Comparison of ENCODE assay signal across 8 mouse cellular contexts in the genomic region with DNA sequence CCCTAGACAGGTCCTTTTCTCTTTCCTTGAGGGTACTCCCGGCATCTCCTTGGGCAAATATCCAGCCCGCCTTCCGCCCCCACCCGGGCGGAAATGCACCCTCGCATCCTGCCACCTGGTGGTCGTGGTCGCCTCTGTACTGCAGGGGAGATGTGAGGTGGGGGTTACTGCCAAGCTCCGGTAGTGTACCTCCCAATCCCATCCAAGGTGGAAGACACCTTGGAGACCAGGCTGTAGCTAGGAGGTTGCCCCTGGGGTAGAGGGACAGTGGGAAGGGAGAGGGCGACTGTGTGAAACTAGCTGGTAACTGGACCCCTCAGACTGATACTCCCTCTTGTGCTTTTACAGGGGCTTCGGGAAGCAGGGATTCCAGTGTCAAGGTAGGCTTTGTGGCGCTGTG. TPM values are rescaled to one million over a fixed set of nuclear protein-coding genes. Genes with fewer than 3 reads are reported as not detected.
DNase-seq lines count a peak whose midpoint lies in the region; ATAC-seq and TF ChIP-seq lines count a peak whose summit lies in the region.

No protein-coding gene starts in this region.

- 14% methylated on average over 12 of the region's 12 CpGs for WGBS in embryonic facial prominence, embryonic 15.5 days
- 12% methylated on average over 12 of the region's 12 CpGs for WGBS in intestine, embryonic 14.5 days
- WGBS in macrophage (ENCODE audit: missing documents): 47% methylated on average over 12 of the region's 12 CpGs
- WGBS in spleen, adult 2 months: 17% methylated on average over 12 of the region's 12 CpGs

- no peaks in the 10 kb centered on the region for H3K36me3 ChIP-seq in embryonic facial prominence, embryonic 15.5 days
- no peaks in the 10 kb centered on the region for H3K36me3 ChIP-seq in intestine, embryonic 14.5 days (ENCODE audit: control insufficient read depth, insufficient read depth, low read length)
- H3K36me3 ChIP-seq in macrophage (ENCODE audit: inconsistent target): no peaks in the 10 kb centered on the region
- H3K36me3 ChIP-seq in spleen, adult 2 months (ENCODE audit: control insufficient read depth, insufficient read depth, low read length): peaks cover 5% of the 10 kb centered on the region

- no peak for TF ChIP-seq POLR2A in spleen, adult 2 months (IDR thresholded peaks at IDR 0.05; ENCODE audit: low read depth, low read length)

- peaks cover 26% of the 10 kb centered on the region; the same call in 1 of the 2 replicates for H3K79me2 ChIP-seq in macrophage (ENCODE audit: inconsistent target)

- no peak overlapping the region for H3K9ac ChIP-seq in embryonic facial prominence, embryonic 15.5 days
- H3K9ac ChIP-seq in intestine, embryonic 14.5 days (ENCODE audit: low read length): no peak overlapping the region

- H3K9me3 ChIP-seq in embryonic facial prominence, embryonic 15.5 days (replicated peaks): no peaks in the 10 kb centered on the region
- no peaks in the 10 kb centered on the region for H3K9me3 ChIP-seq in intestine, embryonic 14.5 days (ENCODE audit: control insufficient read depth, low read length)

- no peak for ATAC-seq in embryonic facial prominence, embryonic 15.5 days (ENCODE audit: insufficient number of reproducible peaks, low FRiP score, low TSS enrichment, low read depth)
- no peak for ATAC-seq in intestine, embryonic 14.5 days (replicated peaks; ENCODE audit: low FRiP score, low TSS enrichment, low read depth)

- H3K27ac ChIP-seq in embryonic facial prominence, embryonic 15.5 days (replicated peaks): no peak overlapping the region
- H3K27ac ChIP-seq in intestine, embryonic 14.5 days (ENCODE audit: low read depth): no peak overlapping the region
- H3K27ac ChIP-seq in macrophage: no peak overlapping the region
- H3K27ac ChIP-seq in spleen, adult 2 months (ENCODE audit: insufficient read depth, low read length): peak overlapping the region; percentile 84

- H3K4me1 ChIP-seq in embryonic facial prominence, embryonic 15.5 days: peaks cover 16% of the 10 kb centered on the region
- H3K4me1 ChIP-seq in intestine, embryonic 14.5 days (replicated peaks; ENCODE audit: control insufficient read depth, insufficient read depth, low read length): peaks cover 6% of the 10 kb centered on the region
- H3K4me1 ChIP-seq in spleen, adult 2 months (ENCODE audit: control insufficient read depth, insufficient read depth, insufficient read length): peaks cover 16% of the 10 kb centered on the region; the same call in 1 of the 2 replicates

- peaks cover 53% of the 10 kb centered on the region for H3K27me3 ChIP-seq in embryonic facial prominence, embryonic 15.5 days
- peaks cover 40% of the 10 kb centered on the region for H3K27me3 ChIP-seq in intestine, embryonic 14.5 days (replicated peaks; ENCODE audit: control insufficient read depth, insufficient read depth, low read length)
- no peaks in the 10 kb centered on the region for H3K27me3 ChIP-seq in spleen, adult 2 months (ENCODE audit: control insufficient read depth, insufficient read depth, low read length)

- DNase-seq in kidney, postnatal 4 days: peak; percentile 18 to 39
- DNase-seq in kidney, adult 8-10 months: no peak
- DNase-seq in T-cell, adult 2 months (ENCODE audit: low spot score): peak; percentile 61
- peak; percentile 58 for DNase-seq in intestine, embryonic 14.5 days (ENCODE audit: low spot score)
- peak in 1 of 2 experiments; percentile 60 for DNase-seq in spleen, adult 2 months (ENCODE audit: low read depth in 1 of 2, low spot score in 2 of 2)
- no peak for DNase-seq in gastrocnemius, adult 8-10 months (ENCODE audit: low spot score in 2 of 2)

- peak overlapping the region; percentile 57 for H3K4me3 ChIP-seq in embryonic facial prominence, embryonic 15.5 days (replicated peaks)
- H3K4me3 ChIP-seq in intestine, embryonic 14.5 days (ENCODE audit: low read depth, low read length): peak overlapping the region; percentile 51; the same call in 1 of the 2 replicates
- H3K4me3 ChIP-seq in macrophage (ENCODE audit: inconsistent target): peak overlapping the region; percentile 37
- H3K4me3 ChIP-seq in spleen, adult 2 months (ENCODE audit: extremely low read depth, insufficient read depth, insufficient read length): peak overlapping the region; percentile 80

- peak; percentile 44; the same call in 1 of the 2 replicates for TF ChIP-seq CTCF in spleen, adult 2 months (IDR thresholded peaks at IDR 0.05; ENCODE audit: extremely low read depth, insufficient read depth, insufficient read length, insufficient replicate concordance)

- peak overlapping the region; percentile 98; the same call in 1 of the 2 replicates for H3K4me2 ChIP-seq in embryonic facial prominence, embryonic 15.5 days (replicated peaks)
- peak overlapping the region; percentile 89 for H3K4me2 ChIP-seq in intestine, embryonic 14.5 days (ENCODE audit: low read length)

RNA-seq across cellular contexts. Expression of gene Prkcb, which starts 1.6 kb away (rescaled TPM):
- polyA plus RNA-seq in embryonic facial prominence, embryonic 15.5 days (2015; fragmentation: Nextera tagmentation; extraction: Ambion mirVana): 8.7 and 10.1 TPM in 2 replicates
- polyA plus RNA-seq in intestine, embryonic 14.5 days (2014; fragmentation: Nextera tagmentation; extraction: Ambion mirVana): 16.2 and 19.0 TPM in 2 replicates
- total RNA-seq in macrophage (2018; cell fraction: chromatin; rRNA removed): 100 to 1,000 TPM in 14 of 26 experiments, 10 to 100 TPM in 12; 25.3 to 168 (median 108) TPM
- total RNA-seq in macrophage (2018; cell fraction: cytosol; rRNA removed): 100 to 1,000 TPM in 12 of 26 experiments, 10 to 100 TPM in 14; 62.1 to 226 (median 92.5) TPM
- total RNA-seq in macrophage (2018; cell fraction: nucleus; rRNA removed): 100 to 1,000 TPM in 16 of 26 experiments, 10 to 100 TPM in 10; 44.8 to 253 (median 106) TPM
- 43.7 to 85.2 TPM (median 43.9 TPM) in 3 replicates for polyA plus RNA-seq in macrophage (2018)
- 106 and 118 TPM in 2 replicates for polyA plus RNA-seq in spleen, adult 2 months (2012; rRNA removed)
- total RNA-seq in gastrocnemius, adult 8-10 months (2022): 1 to 10 TPM in 1 of 4 experiments, under 1 TPM in 3; 0.15 to 1.2 (median 0.73) TPM

Comparison
In these comparisons a context has a peak if more than half of its experiments do, and no peak if none do; other contexts are left out.
1. DNase-seq: peak in kidney, postnatal 4 days (2 of 2), T-cell, adult 2 months (single experiment) and intestine, embryonic 14.5 days (single experiment); none in kidney, adult 8-10 months (0 of 2) and gastrocnemius, adult 8-10 months (0 of 2).
2. Peak in every context shown above with its lines, with median percentiles within 50 percentile points of each other: H3K4me3 ChIP-seq.